8 mouse cellular contexts compared by ENCODE assay signal in the genomic region with DNA sequence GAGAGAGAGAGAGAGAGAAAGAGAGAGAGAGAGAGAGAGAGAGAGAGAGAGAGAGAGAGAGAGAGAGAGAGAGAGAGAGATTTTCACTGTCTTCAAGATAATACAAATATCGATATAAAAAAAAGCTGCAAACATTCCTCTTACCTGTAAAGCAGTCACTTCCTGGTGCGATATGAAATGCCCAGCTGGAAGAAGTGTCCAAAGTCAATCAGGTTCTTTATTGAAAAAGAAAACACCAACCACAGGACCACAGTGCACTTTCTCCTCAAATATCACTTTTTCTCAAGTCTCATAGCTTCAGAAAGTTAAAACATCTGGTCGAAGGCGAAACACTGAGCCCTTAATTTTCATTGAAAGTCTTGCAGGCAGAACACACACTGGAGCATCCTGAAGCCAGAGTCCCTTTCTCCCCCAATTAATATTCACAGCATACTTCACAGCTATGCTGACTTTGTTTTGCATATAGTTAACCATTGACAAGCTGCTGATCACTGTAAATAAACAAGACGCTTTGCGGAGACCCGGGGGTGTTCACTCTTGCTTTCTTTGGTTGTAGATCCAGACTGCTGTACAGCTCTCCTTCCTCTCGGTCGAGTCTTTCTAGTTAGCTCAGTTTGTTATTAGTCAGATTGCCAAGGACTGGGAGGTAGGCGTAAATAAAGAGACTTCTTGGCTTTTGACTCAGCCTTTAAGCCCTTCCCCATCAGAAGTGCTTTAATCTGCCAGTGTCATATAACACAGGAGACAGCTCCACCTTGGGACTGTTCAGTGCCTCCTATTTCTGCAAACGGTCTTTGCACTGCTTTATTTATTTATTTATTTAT. TPM values are rescaled to one million over a fixed set of nuclear protein-coding genes. Genes with fewer than 3 reads are reported as not detected.
DNase-seq lines count a peak whose midpoint lies in the region; ATAC-seq and TF ChIP-seq lines count a peak whose summit lies in the region.

A gene (minus strand): TSS at position 666 of the 824 bp plus-strand sequence.

- H3K36me3 ChIP-seq in heart, embryonic 16.5 days (ENCODE audit: control insufficient read depth, insufficient read depth) = no peaks in the 10 kb centered on the region
- H3K36me3 ChIP-seq in embryonic facial prominence, embryonic 12.5 days = peaks cover 18% of the 10 kb centered on the region
- no peaks in the 10 kb centered on the region for H3K36me3 ChIP-seq in intestine, postnatal 0 days (ENCODE audit: control insufficient read depth, insufficient read depth)
- H3K36me3 ChIP-seq in midbrain, embryonic 10.5 days = peaks cover 18% of the 10 kb centered on the region
- no peaks in the 10 kb centered on the region for H3K36me3 ChIP-seq in liver, embryonic 11.5 days (ENCODE audit: control insufficient read depth, insufficient read depth, low read length)

- peak; percentile 68 for TF ChIP-seq CTCF in intestine, postnatal 0 days (IDR thresholded peaks at IDR 0.05; ENCODE audit: low read depth)

- H3K4me3 ChIP-seq in heart, embryonic 16.5 days (ENCODE audit: low read length) = peak within 1 kb of the TSS; percentile 34
- H3K4me3 ChIP-seq in embryonic facial prominence, embryonic 12.5 days = peak within 1 kb of the TSS; percentile 45
- peak within 1 kb of the TSS; percentile 41 for H3K4me3 ChIP-seq in intestine, postnatal 0 days (ENCODE audit: low read depth, low read length)
- H3K4me3 ChIP-seq in midbrain, embryonic 10.5 days = peak within 1 kb of the TSS; percentile 46
- H3K4me3 ChIP-seq in liver, embryonic 11.5 days (ENCODE audit: low read depth, low read length) = no peak within 1 kb of the TSS

- no peaks in the 10 kb centered on the region for H3K4me1 ChIP-seq in heart, embryonic 16.5 days (ENCODE audit: control insufficient read depth, insufficient read depth, low read length)
- no peaks in the 10 kb centered on the region for H3K4me1 ChIP-seq in embryonic facial prominence, embryonic 12.5 days
- H3K4me1 ChIP-seq in intestine, postnatal 0 days (replicated peaks; ENCODE audit: control insufficient read depth, insufficient read depth, low read length) = no peaks in the 10 kb centered on the region
- H3K4me1 ChIP-seq in midbrain, embryonic 10.5 days = peaks cover 14% of the 10 kb centered on the region
- H3K4me1 ChIP-seq in liver, embryonic 11.5 days (replicated peaks; ENCODE audit: control insufficient read depth, insufficient read depth, low read length) = no peaks in the 10 kb centered on the region

- intact Hi-C loops in heart, postnatal 25 days (cut with DNase I) = no loop called here

- H3K27ac ChIP-seq in heart, embryonic 16.5 days (ENCODE audit: low read length) = no peak within 1 kb of the TSS
- peak within 1 kb of the TSS; percentile 78 for H3K27ac ChIP-seq in embryonic facial prominence, embryonic 12.5 days
- no peak within 1 kb of the TSS for H3K27ac ChIP-seq in intestine, postnatal 0 days (ENCODE audit: low read depth, low read length)
- H3K27ac ChIP-seq in midbrain, embryonic 10.5 days (replicated peaks) = peak within 1 kb of the TSS; percentile 59; the same call in 1 of the 2 replicates
- no peak within 1 kb of the TSS for H3K27ac ChIP-seq in liver, embryonic 11.5 days (ENCODE audit: low read depth, low read length)

- peak within 1 kb of the TSS; percentile 49 for H3K4me2 ChIP-seq in heart, embryonic 16.5 days (ENCODE audit: low read depth, low read length)
- H3K4me2 ChIP-seq in embryonic facial prominence, embryonic 12.5 days (replicated peaks) = peak within 1 kb of the TSS; percentile 50
- H3K4me2 ChIP-seq in intestine, postnatal 0 days (replicated peaks; ENCODE audit: low read depth) = peak within 1 kb of the TSS; percentile 59
- H3K4me2 ChIP-seq in liver, embryonic 11.5 days = no peak within 1 kb of the TSS; the same call in 1 of the 2 replicates

- no peaks in the 10 kb centered on the region for H3K9me3 ChIP-seq in heart, embryonic 16.5 days (replicated peaks; ENCODE audit: control insufficient read depth, low read length)
- no peaks in the 10 kb centered on the region for H3K9me3 ChIP-seq in embryonic facial prominence, embryonic 12.5 days
- no peaks in the 10 kb centered on the region for H3K9me3 ChIP-seq in intestine, postnatal 0 days (ENCODE audit: control insufficient read depth)
- peaks cover 8% of the 10 kb centered on the region; the same call in 1 of the 2 replicates for H3K9me3 ChIP-seq in midbrain, embryonic 10.5 days (replicated peaks)
- no peaks in the 10 kb centered on the region for H3K9me3 ChIP-seq in liver, embryonic 11.5 days (ENCODE audit: control insufficient read depth, low read length)

- ATAC-seq in heart, embryonic 16.5 days (replicated peaks; ENCODE audit: extremely low read depth, insufficient read depth, low FRiP score) = no peak
- peak; percentile 80; the same call in 1 of the 2 replicates for ATAC-seq in embryonic facial prominence, embryonic 12.5 days (ENCODE audit: insufficient number of reproducible peaks, insufficient read depth, low FRiP score, low TSS enrichment)
- ATAC-seq in intestine, postnatal 0 days = peak; percentile 66
- ATAC-seq in liver, embryonic 11.5 days (replicated peaks; ENCODE audit: low FRiP score) = no peak

- no peak for DNase-seq in heart, postnatal 25 days (ENCODE audit: low spot score)
- peak; percentile 21 for DNase-seq in midbrain, embryonic 10.5 days (ENCODE audit: low spot score)
- no peak for DNase-seq in c-Kit-positive CD71-positive TER-119-positive erythroid progenitor cells, embryonic 14.5 days (ENCODE audit: low spot score)
- DNase-seq in liver, embryonic 11.5 days (ENCODE audit: low spot score) = no peak
- DNase-seq in ovary, postnatal 10 days (ENCODE audit: low spot score) = no peak

- 51% methylated on average over 11 of the region's 11 CpGs for WGBS in heart, embryonic 16.5 days
- WGBS in embryonic facial prominence, embryonic 12.5 days = 17% methylated on average over 11 of the region's 11 CpGs
- 8% methylated on average over 11 of the region's 11 CpGs for WGBS in intestine, postnatal 0 days
- 38% methylated on average over 11 of the region's 11 CpGs for WGBS in midbrain, embryonic 10.5 days
- WGBS in liver, embryonic 11.5 days = 58% methylated on average over 11 of the region's 11 CpGs

- no peak within 1 kb of the TSS for H3K9ac ChIP-seq in heart, embryonic 16.5 days (ENCODE audit: low read length)
- peak within 1 kb of the TSS; percentile 54 for H3K9ac ChIP-seq in embryonic facial prominence, embryonic 12.5 days
- peak within 1 kb of the TSS; percentile 34; the same call in 1 of the 2 replicates for H3K9ac ChIP-seq in intestine, postnatal 0 days (ENCODE audit: low read depth, low read length)
- H3K9ac ChIP-seq in liver, embryonic 11.5 days (ENCODE audit: low read depth, low read length) = no peak within 1 kb of the TSS

- no peaks in the 10 kb centered on the region for H3K27me3 ChIP-seq in heart, embryonic 16.5 days (ENCODE audit: control insufficient read depth, insufficient read depth, low read length)
- no peaks in the 10 kb centered on the region for H3K27me3 ChIP-seq in embryonic facial prominence, embryonic 12.5 days
- no peaks in the 10 kb centered on the region for H3K27me3 ChIP-seq in intestine, postnatal 0 days (replicated peaks; ENCODE audit: control insufficient read depth, insufficient read depth, low read length)
- H3K27me3 ChIP-seq in midbrain, embryonic 10.5 days (ENCODE audit: low read depth, poor library complexity, severe bottlenecking) = no peaks in the 10 kb centered on the region
- no peaks in the 10 kb centered on the region for H3K27me3 ChIP-seq in liver, embryonic 11.5 days (replicated peaks; ENCODE audit: control insufficient read depth, insufficient read depth, low read length)

RNA-seq across cellular contexts. Expression of the gene that starts here (rescaled TPM):
- 1.9 and 2.1 TPM in 2 replicates for polyA plus RNA-seq in heart, embryonic 16.5 days (2015; fragmentation: Nextera tagmentation; extraction: Ambion mirVana)
- 1 to 10 TPM in 1 of 2 experiments, under 1 TPM in 1; 0.89 to 1.1 TPM for total RNA-seq in heart, postnatal 25 days (2021)
- 18.5 and 21.9 TPM in 2 replicates for polyA plus RNA-seq in embryonic facial prominence, embryonic 12.5 days (2016; fragmentation: Nextera tagmentation; extraction: Ambion mirVana)
- polyA plus RNA-seq in intestine, postnatal 0 days (2015; fragmentation: Nextera tagmentation; extraction: Ambion mirVana) = 7.4 and 7.9 TPM in 2 replicates
- polyA plus RNA-seq in midbrain, embryonic 10.5 days (2016; fragmentation: Nextera tagmentation; extraction: Ambion mirVana) = 3.0 and 3.1 TPM in 2 replicates
- polyA plus RNA-seq in liver, embryonic 11.5 days (2014; fragmentation: Nextera tagmentation; extraction: Ambion mirVana) = 1.0 and 1.8 TPM in 2 replicates

Comparison
In these comparisons a context has a peak if more than half of its experiments do, and no peak if none do; other contexts are left out.
1. ATAC-seq: peak in embryonic facial prominence, embryonic 12.5 days (single experiment) and intestine, postnatal 0 days (single experiment); none in heart, embryonic 16.5 days (single experiment) and liver, embryonic 11.5 days (single experiment).
2. H3K27ac ChIP-seq: peak in embryonic facial prominence, embryonic 12.5 days (single experiment) and midbrain, embryonic 10.5 days (single experiment); none in heart, embryonic 16.5 days (single experiment), intestine, postnatal 0 days (single experiment) and liver, embryonic 11.5 days (single experiment).
3. H3K9ac ChIP-seq: peak in embryonic facial prominence, embryonic 12.5 days (single experiment) and intestine, postnatal 0 days (single experiment); none in heart, embryonic 16.5 days (single experiment) and liver, embryonic 11.5 days (single experiment).